Mouse (Mus musculus) heart, embryonic 13.5 days (tissue): ENCODE measurements around the gene Yars. TPM values are rescaled to one million over a fixed set of nuclear protein-coding genes. Genes with fewer than 3 reads are reported as not detected.
A peak's percentile ranks its signal among the peaks of the same experiment; 100 is the strongest.

Source experiments
- ATAC-seq: fragments of 200-750 bp; cut with Nextera tagmentation; 2 replicates; pipeline ENCODE4 v1.8.0; 2017; ENCODE audit warnings: moderate TSS enrichment; ENCODE audit not compliant: insufficient number of reproducible peaks, low FRiP score, low TSS enrichment; ENCODE audit errors: extremely low read depth
- H3K27ac ChIP-seq: fragments of 300-500 bp; sonication (generic); replicated peaks from 2 replicates; pipeline ENCODE4 v1.5.1; 2015; ENCODE audit warnings: moderate library complexity, mild to moderate bottlenecking, inconsistent platforms
- H3K27me3 ChIP-seq: fragments of 300-500 bp; sonication (generic); replicated peaks from 2 replicates; pipeline ENCODE4 v1.6.1; 2015; ENCODE audit warnings: mild to moderate bottlenecking, inconsistent platforms
- H3K36me3 ChIP-seq: fragments of 300-500 bp; sonication (generic); 2 replicates; pipeline ENCODE4 v1.6.1; 2015; ENCODE audit warnings: mild to moderate bottlenecking, inconsistent platforms
- H3K4me1 ChIP-seq: fragments of 300-500 bp; sonication (generic); 2 replicates; pipeline ENCODE4 v1.6.1; 2015; ENCODE audit warnings: inconsistent platforms
- H3K4me2 ChIP-seq: fragments of 300-500 bp; sonication (generic); 2 replicates; pipeline ENCODE4 v1.6.1; 2015; ENCODE audit warnings: inconsistent platforms, mild to moderate bottlenecking, moderate library complexity
- H3K4me3 ChIP-seq: fragments of 300-500 bp; sonication (generic); 2 replicates; pipeline ENCODE4 v1.5.1; 2015; ENCODE audit warnings: moderate library complexity, mild to moderate bottlenecking, inconsistent platforms
- H3K9ac ChIP-seq: fragments of 300-500 bp; sonication (generic); 2 replicates; pipeline ENCODE4 v1.6.1; 2015; ENCODE audit warnings: inconsistent platforms, mild to moderate bottlenecking, moderate library complexity
- H3K9me3 ChIP-seq: fragments of 300-500 bp; sonication (generic); 2 replicates; pipeline ENCODE4 v1.6.1; 2016; ENCODE audit warnings: inconsistent platforms
- WGBS: fragments of 180-500 bp; shearing (Covaris S2); methylation state at CpG from one replicate; pipeline ENCODE4 v1.1.7; 2015; ENCODE audit warnings: mixed read lengths; 5-methylcytosine and 5-hydroxymethylcytosine counted together
- polyA plus RNA-seq: library from polyadenylated mRNA; unstranded; fragments of >200 nt; fragmentation: Nextera tagmentation; extraction: Ambion mirVana; gene quantifications from 2 replicates; pipeline ENCODE4 v1.2.1, GENCODE M21; 2015

Yars gene
- polyA plus RNA-seq, 1 experiment from 2014 or later, result 49.8 TPM

DNA sequence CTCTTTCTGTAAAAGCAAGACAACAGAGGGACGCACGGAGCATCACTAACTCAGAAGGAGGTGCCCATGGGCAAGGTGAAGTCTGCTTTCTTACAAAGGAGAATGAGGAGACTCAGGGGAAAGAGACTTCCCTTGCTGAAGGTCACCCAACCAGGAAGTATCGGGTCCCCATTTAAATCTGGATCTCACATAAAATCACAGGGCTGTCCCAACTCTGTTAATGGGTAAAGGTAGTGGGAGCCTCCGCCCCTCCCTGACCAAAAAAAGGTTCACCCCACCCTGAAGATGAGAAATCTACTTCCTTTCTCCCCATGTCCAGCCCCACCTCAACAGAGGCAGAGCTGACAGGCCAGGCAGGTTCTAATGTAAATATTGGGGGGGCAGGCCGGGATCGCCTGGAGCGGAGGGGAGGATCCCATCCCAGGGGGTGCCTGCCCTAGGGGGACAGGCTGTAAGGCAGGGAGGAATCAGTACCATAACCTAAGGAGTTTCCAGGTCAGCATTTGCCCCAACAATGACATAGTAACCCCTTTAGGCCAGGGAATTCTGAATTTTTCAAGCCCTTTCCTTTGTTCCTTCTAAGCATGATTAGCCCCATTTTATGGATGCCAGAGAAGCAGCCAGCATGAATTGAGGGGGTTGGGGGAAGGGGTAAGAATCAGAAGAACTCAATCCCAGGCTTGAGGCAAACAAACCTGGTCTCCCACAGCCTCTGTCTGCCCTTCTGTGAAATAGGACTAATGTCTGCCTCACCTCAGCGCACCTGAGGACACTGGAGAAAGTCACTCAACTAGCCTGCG, 43.2 kb downstream of the Yars start:
- Histone ChIP-seq H3K36me3 (no peaks in the 10 kb centered on the region), H3K9ac (no peak overlapping the region), H3K4me2 (no peak overlapping the region), H3K4me1 (peaks cover 41% of the 10 kb centered on the region), H3K4me3 (no peak overlapping the region), H3K27me3 (peaks cover 84% of the 10 kb centered on the region), H3K27ac (no peak overlapping the region), H3K9me3 (no peaks in the 10 kb centered on the region)
- WGBS, result 72% methylated on average over 9 of the region's 9 CpGs
- no peak for ATAC-seq

DNA sequence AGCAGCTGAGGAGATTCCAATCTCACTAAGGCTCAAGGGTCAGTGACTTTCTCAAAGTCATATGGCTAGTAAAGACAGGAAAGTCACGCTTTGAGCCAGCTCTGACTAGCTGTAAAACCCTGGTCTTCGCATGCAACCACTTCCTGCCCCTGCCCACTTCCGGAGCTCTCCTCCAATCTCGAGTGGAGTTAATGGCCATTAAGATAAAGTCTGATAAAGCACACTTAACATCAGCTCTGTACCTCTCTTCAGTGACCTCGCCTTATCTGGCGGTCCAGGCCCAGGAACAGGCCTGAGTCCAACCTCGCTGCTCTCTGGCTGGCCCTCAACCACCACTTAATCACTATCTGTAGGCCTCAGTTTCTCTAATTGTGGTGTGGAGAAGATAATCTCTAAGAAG, 44.9 kb downstream of the Yars start:
- Histone ChIP-seq H3K4me3 (no peak overlapping the region), H3K9me3 (no peaks in the 10 kb centered on the region), H3K27me3 (peaks cover 83% of the 10 kb centered on the region), H3K4me2 (no peak overlapping the region), H3K9ac (no peak overlapping the region), H3K36me3 (no peaks in the 10 kb centered on the region), H3K27ac (no peak overlapping the region), H3K4me1 (peaks cover 50% of the 10 kb centered on the region)
- 4% methylated on average over 7 of the region's 7 CpGs for WGBS
- no peak for ATAC-seq

DNA sequence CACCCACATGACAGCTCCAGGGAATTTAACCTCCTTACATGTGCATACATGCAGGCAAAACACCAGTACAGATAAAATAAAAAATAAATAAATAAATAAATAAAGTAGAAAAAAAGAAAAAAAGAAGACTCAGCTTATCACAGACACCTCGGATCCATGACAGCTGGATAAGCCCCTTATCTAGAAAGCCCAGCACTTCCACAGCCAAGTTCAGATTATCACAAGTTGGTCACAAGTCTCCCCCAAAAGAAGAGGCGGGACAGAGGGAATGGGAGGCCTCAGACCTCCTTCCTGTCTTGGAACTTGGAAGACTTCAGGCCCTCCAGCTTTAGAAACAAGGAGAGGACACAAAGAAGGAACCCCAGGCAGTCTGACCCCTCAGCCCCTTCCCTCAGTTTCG, 45.6 kb downstream of the Yars start:
- H3K4me3 ChIP-seq, result no peak overlapping the region
- H3K27me3 ChIP-seq, result peaks cover 83% of the 10 kb centered on the region
- H3K4me1 ChIP-seq, result peaks cover 52% of the 10 kb centered on the region
- ATAC-seq, result no peak
- WGBS, result 35% methylated on average over 3 of the region's 3 CpGs
- peak overlapping the region; percentile 39 for H3K27ac ChIP-seq
- no peak overlapping the region for H3K4me2 ChIP-seq
- no peaks in the 10 kb centered on the region for H3K9me3 ChIP-seq
- H3K36me3 ChIP-seq, result no peaks in the 10 kb centered on the region
- H3K9ac ChIP-seq, result no peak overlapping the region

DNA sequence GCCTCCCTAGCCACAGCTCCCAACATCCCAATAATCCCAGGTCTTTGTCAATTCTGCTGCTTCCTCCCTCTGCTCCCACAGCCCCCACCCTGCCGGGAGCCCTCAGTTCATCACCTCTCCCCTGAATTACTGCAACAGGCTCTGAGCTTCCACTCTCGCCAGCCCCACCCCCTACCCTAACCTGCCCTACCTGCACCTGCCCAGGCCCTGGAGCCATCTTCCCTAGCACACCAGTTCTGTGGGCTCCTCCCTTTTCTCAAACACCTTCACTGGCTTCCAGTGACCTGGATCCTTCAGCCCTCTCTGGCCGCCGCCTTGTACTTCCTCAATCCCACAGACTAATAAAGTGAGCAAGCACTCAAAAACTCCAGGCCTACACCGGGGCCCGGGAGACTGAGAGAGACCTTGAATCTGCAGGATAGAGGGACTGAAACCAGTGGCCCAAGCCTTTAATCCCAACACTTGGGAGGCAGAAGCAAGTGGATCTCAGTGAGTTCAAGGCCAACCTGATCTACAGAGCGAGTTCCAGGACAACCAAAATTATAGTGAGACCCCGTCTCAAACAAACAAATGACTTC, 46.8 kb downstream of the Yars start:
- Histone ChIP-seq H3K4me1 (peaks cover 51% of the 10 kb centered on the region), H3K27me3 (peaks cover 83% of the 10 kb centered on the region), H3K4me3 (no peak overlapping the region), H3K36me3 (no peaks in the 10 kb centered on the region), H3K9me3 (no peaks in the 10 kb centered on the region), H3K9ac (no peak overlapping the region), H3K27ac (no peak overlapping the region), H3K4me2 (no peak overlapping the region)
- ATAC-seq, result no peak
- WGBS, result 76% methylated on average over 8 of the region's 8 CpGs

DNA sequence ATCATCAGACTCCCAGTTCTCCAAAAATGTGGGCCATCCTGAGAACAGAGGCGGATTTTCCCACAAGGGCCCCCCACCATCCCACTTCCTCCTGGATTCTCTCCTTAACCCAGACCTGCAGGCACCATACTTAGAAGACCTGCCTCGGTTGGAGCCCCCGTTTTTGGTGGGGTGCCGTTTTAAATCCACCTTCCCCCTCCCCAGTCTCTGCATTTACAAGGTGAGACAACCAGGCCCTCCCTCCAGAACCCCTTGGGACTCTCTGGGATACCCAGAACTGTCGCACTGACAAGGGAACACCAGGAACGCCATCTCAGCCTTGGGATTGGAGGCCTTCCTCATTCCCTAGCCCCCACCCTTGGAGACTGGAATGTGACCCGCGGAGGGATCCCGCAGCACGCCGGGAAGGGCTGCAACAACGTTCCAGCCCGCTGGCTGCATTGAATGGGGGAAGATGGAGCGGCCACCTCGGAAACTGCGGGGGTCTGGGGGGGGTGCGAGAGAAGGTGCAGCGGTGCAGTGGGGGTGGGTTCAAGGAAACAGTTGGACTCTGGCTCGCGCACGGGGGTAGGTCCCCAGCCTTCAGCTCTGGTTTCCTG, 48.4 kb downstream of the Yars start:
- Histone ChIP-seq H3K4me3 (peak overlapping the region; percentile 70), H3K27ac (no peak overlapping the region), H3K27me3 (peaks cover 83% of the 10 kb centered on the region), H3K9me3 (no peaks in the 10 kb centered on the region), H3K9ac (peak overlapping the region; percentile 83), H3K4me1 (peaks cover 48% of the 10 kb centered on the region), H3K36me3 (no peaks in the 10 kb centered on the region), H3K4me2 (peak overlapping the region; percentile 96)
- WGBS, result 10% methylated on average over 21 of the region's 21 CpGs
- ATAC-seq, result no peak

DNA sequence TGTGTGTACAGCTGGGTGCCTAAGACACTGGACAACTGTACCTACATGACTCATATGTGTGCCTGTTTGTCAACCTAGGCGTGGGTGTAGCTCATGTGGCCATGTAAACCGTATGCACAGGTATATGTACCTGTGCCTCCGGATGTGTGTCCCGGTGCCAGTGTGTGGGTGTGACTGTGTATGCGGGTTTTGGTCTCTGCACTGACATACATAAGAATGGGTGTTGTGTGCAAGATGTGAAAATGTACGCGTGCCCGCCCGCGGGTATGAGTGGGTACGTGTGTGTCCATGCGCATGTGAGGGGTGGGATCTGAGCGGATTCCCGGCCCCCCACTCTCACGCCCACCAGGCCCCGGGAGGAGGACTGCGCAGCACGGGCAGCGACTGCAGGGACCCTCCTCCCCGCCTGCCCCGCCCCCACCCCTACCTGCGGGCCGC, 49.0 kb downstream of the Yars start:
- ATAC-seq, result no peak
- WGBS, result under 1% methylated on average over 23 of the region's 23 CpGs
- H3K27me3 ChIP-seq, result peaks cover 82% of the 10 kb centered on the region

DNA sequence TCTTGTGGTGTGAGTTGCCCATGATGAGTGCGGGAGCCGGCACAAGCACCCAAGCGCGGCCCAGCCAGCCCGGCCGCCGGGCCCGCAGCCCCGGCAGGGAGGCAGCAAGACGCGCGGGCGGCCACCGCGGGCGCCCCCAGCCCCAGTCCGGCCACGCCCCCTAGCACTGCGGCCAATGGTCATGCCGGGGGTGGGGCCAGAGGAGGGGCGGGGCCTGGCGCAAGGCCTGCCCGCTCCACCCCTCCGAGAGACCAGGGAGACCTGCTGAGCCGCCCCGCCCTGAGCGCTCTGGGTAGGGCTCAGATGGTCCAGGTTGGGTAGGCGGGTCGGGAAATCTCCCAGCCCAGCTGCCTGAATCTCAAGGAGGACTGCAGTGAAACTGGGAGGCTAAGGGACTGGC, 49.5 kb downstream of the Yars start:
- no peak overlapping the region for H3K27ac ChIP-seq

More for the DNA sequence above, 49.0 kb downstream of the Yars start:
- Histone ChIP-seq H3K36me3 (no peaks in the 10 kb centered on the region), H3K9me3 (no peaks in the 10 kb centered on the region), H3K4me1 (peaks cover 48% of the 10 kb centered on the region), H3K4me3 (peak overlapping the region; percentile 70), H3K27ac (no peak overlapping the region), H3K9ac (peak overlapping the region; percentile 83), H3K4me2 (peak overlapping the region; percentile 96)

DNA sequence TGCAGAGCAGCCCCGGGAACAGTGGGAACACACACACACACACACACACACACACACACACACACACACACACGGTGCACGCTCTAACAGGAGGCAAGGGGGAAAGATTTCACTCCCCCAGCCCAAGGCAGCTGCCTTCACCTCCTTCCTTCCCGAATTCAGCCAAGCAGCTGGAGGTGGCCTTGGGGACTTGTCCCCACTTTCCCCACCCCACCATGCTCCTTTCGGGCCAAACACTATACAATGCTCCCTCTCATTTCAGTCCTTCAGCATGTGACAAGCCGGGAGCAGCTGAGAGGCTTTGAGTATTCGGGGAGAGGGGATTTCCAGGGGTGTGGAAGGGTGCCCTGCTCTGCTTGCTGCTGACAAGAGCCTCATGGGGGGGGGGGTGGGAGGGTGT, 52.3 kb downstream of the Yars start:
- H3K27me3 ChIP-seq, result peaks cover 97% of the 10 kb centered on the region
- no peak for ATAC-seq
- no peak overlapping the region for H3K4me3 ChIP-seq
- H3K9me3 ChIP-seq, result no peaks in the 10 kb centered on the region
- no peak overlapping the region for H3K4me2 ChIP-seq
- 37% methylated on average over 6 of the region's 7 CpGs for WGBS
- H3K9ac ChIP-seq, result no peak overlapping the region
- H3K36me3 ChIP-seq, result no peaks in the 10 kb centered on the region
- H3K4me1 ChIP-seq, result peaks cover 37% of the 10 kb centered on the region
- H3K27ac ChIP-seq, result no peak overlapping the region

More for the DNA sequence above, 49.5 kb downstream of the Yars start:
- Histone ChIP-seq H3K9me3 (no peaks in the 10 kb centered on the region), H3K9ac (peak overlapping the region; percentile 83), H3K4me1 (peaks cover 47% of the 10 kb centered on the region), H3K36me3 (no peaks in the 10 kb centered on the region), H3K4me3 (peak overlapping the region; percentile 70), H3K27me3 (peaks cover 86% of the 10 kb centered on the region), H3K4me2 (peak overlapping the region; percentile 96)
- ATAC-seq, result peak; percentile 71
- WGBS, result 1% methylated on average over 29 of the region's 29 CpGs

DNA sequence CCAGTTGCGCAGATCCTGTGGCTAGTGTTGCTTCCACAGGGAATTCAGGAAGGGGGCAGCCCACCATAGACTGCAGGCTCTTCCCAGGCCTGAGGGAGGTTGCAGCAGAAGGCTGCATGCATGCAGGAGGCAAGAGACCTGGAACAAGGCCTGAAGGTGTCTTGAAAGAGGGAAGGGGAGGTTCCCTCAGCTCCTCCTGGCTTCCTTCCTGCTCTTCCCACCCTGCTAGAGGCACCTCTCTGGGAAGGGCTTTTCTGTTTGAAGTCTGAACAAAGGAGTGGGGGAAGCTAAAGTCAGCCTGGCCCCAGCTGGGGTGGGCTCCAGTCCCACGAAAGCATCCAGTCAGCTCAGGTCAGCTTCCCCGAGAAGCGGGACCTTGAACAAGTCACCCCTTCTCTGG, 52.8 kb downstream of the Yars start:
- Histone ChIP-seq H3K27me3 (peaks cover 97% of the 10 kb centered on the region), H3K4me3 (no peak overlapping the region), H3K36me3 (no peaks in the 10 kb centered on the region), H3K4me1 (peaks cover 41% of the 10 kb centered on the region), H3K9ac (no peak overlapping the region), H3K4me2 (no peak overlapping the region), H3K27ac (no peak overlapping the region), H3K9me3 (no peaks in the 10 kb centered on the region)
- 40% methylated on average over 4 of the region's 4 CpGs for WGBS
- ATAC-seq, result no peak

DNA sequence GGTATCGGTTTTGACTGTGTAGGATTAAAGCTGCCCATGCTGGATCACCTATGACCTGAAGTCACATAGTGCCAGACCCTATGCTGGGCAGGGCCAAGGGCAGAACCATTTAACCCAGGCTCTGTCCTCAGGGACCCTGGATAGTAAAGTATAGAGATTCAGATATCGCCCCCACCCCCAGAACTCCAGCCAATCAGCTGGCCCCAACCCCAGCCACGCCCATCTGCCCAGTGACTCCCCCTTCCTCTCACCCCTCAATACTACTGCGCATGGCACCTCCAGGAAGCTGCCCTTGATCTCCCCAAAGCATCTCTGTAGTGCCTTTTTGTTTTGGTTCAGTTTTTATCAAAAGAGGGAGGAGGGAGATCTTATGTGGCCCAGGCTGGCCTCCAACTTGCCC, 53.2 kb downstream of the Yars start:
- 32% methylated on average over 4 of the region's 4 CpGs for WGBS
- Histone ChIP-seq H3K9ac (no peak overlapping the region), H3K27me3 (peaks cover 97% of the 10 kb centered on the region), H3K27ac (no peak overlapping the region), H3K4me1 (peaks cover 40% of the 10 kb centered on the region), H3K9me3 (no peaks in the 10 kb centered on the region), H3K36me3 (no peaks in the 10 kb centered on the region), H3K4me3 (no peak overlapping the region), H3K4me2 (no peak overlapping the region)
- no peak for ATAC-seq

DNA sequence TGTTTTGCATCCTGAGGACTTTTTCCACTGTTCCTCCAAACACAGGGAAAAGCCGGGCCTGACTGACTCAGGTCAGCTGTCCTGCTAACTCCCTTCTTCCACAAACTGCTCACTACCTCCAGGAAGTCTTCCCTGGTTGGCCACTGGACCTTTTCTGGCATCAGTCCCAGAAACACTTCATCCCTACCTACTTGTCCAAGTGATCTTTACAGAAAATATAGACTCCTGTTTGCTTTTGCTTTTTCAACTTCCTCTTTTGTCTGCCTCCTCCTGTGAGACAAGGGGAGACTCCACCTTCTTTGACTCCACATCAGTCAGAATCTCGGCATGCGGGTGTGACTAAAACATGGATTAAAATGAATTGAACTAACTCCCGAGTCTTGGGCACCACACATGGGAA, 55.2 kb downstream of the Yars start:
- Histone ChIP-seq H3K4me2 (no peak overlapping the region), H3K4me1 (peaks cover 34% of the 10 kb centered on the region), H3K9ac (no peak overlapping the region), H3K27ac (no peak overlapping the region), H3K36me3 (no peaks in the 10 kb centered on the region), H3K9me3 (no peaks in the 10 kb centered on the region), H3K4me3 (no peak overlapping the region), H3K27me3 (peaks cover 98% of the 10 kb centered on the region)
- 45% methylated on average over 4 of the region's 4 CpGs for WGBS
- ATAC-seq, result no peak
